Mouse (Mus musculus): ENCODE results near the gene Coa3. TPM values are rescaled to one million over a fixed set of nuclear protein-coding genes. Genes with fewer than 3 reads are reported as not detected.
"Not testable (repeated sequence)": the region's sequence is repeated elsewhere in the genome, so short reads cannot be mapped to it uniquely, and the experiment has no call there.

Gene Coa3
- 165 and 171 TPM in 2 replicates for polyA plus RNA-seq (2016; fragmentation: Nextera tagmentation; extraction: Ambion mirVana)

DNA sequence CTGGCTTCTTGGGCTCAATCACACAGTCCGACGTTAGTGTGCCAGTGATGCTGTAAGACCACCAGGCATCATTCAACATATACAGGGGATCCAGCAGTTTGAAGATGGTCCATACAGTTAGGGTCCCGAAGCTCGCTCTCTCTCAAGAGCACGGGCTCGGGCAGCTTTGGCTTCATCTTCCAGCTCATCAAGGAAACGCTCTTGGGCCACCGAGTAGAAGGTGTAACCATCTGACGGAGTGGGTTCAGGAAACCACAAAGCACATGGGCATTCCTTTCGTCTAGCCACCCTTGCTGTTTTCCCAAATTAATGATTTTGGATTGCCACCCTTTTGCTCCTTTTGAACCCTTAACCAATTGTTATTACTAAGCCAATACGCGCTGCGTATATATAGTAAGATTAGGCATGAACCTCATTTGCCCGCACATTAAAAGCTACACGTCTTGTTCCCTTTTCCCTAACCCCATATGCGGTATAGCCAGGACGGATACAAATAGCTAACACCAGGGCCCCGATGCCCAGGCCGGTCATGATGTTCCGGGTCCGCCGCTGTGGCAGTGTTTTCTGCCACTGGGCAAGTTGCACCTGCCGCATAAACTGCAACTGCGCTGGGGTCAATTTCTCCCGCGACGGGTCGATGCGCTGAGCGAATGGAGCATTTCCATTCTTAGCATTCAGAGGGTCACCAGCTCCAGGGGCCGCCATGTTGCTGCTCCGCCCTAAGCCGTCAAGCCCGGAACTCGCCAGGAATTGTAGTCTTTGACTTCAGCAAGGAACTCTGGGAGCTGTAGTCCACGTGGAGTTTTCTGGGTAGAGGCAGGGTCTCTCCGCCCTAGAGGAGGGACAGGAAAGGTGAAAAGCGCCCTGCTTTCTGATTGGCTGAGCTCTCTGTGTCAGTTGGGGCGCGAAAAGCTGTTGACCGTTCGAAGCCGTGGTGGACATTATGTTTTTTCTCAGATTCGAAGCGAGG is at the start of gene Coa3, which contains the start of gene Cntd1:
TSS of gene Coa3 (minus strand) at position 892 of the 970 bp plus-strand sequence.
TSS of gene Cntd1 (plus strand) at position 790 of the 970 bp plus-strand sequence.
- peak within 1 kb of the TSS; percentile 84 for H3K4me3 ChIP-seq
- no peaks in the 10 kb centered on the region for H3K9me3 ChIP-seq (replicated peaks)
- ATAC-seq (ENCODE audit: insufficient number of reproducible peaks, low FRiP score), result peak; percentile 94
- H3K27ac ChIP-seq (ENCODE audit: poor library complexity, severe bottlenecking), result peak within 1 kb of the TSS; percentile 78
- H3K9ac ChIP-seq, result peak within 1 kb of the TSS; percentile 86
- 0 out of 2 replicates have a peak, but pooled peaks cover 9% of the 10 kb centered on the region for H3K27me3 ChIP-seq (replicated peaks)
- peaks cover 14% of the 10 kb centered on the region for H3K36me3 ChIP-seq
- peaks cover 28% of the 10 kb centered on the region for H3K4me1 ChIP-seq (replicated peaks)
- peak within 1 kb of the TSS; percentile 87 for H3K4me2 ChIP-seq
- 8% methylated on average over 45 of the region's 45 CpGs for WGBS

DNA sequence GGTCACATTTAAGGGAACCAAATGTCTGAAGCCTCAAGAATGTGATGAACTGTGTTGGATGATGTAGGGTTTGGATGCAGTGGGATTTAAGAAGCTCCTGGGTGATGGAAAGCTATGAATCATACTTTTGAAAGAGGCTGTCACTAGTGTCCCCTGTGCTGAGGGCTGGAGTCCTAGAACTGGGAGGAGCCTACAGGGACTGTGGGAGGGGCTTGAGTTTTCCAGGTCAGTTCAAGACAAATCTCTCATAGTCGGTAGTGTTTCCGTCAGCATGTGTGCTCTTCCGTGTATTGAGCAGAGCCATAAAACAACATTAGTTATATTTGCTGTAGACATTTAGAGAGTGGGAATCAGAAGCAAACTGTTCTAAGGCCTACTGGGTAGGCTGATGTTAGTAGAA is 48.4 kb upstream of the Coa3 start:
- Histone ChIP-seq H3K27me3 (replicated peaks) (no peaks in the 10 kb centered on the region), H3K4me1 (replicated peaks) (peaks cover 7% of the 10 kb centered on the region; the same call in 1 of the 2 replicates), H3K9me3 (replicated peaks) (no peaks in the 10 kb centered on the region), H3K27ac (ENCODE audit: poor library complexity, severe bottlenecking) (no peak overlapping the region), H3K4me2 (no peak overlapping the region), H3K9ac (no peak overlapping the region), H3K4me3 (no peak overlapping the region), H3K36me3 (peaks cover 32% of the 10 kb centered on the region)
- 48% methylated on average over 3 of the region's 3 CpGs for WGBS
- no peak for ATAC-seq (ENCODE audit: insufficient number of reproducible peaks, low FRiP score)

DNA sequence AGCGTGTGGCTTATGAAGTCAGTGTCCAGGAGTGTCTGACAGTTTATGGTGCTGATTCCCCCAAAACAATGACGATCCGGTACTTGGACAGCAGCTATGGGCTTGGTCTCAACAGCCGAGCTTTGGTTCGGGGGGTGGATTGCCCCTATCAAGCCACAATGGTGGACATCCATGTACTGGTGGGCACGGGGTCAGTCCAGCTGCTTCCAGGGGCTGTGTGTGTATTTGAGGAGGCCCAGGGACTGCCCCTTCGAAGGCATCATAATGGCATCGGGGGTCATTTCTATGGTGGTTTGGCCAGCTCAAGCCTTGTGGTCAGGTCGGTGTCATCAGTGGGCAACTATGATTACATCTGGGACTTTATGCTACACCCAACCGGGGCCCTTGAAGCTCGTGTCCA is 47.2 kb upstream of the Coa3 start:
- Histone ChIP-seq H3K4me2 (no peak overlapping the region), H3K27me3 (replicated peaks) (no peaks in the 10 kb centered on the region), H3K4me1 (replicated peaks) (peaks cover 7% of the 10 kb centered on the region; the same call in 1 of the 2 replicates), H3K9me3 (replicated peaks) (no peaks in the 10 kb centered on the region), H3K27ac (ENCODE audit: poor library complexity, severe bottlenecking) (no peak overlapping the region), H3K4me3 (no peak overlapping the region), H3K9ac (no peak overlapping the region), H3K36me3 (peaks cover 44% of the 10 kb centered on the region)
- 85% methylated on average over 11 of the region's 11 CpGs for WGBS
- ATAC-seq (ENCODE audit: insufficient number of reproducible peaks, low FRiP score), result no peak

DNA sequence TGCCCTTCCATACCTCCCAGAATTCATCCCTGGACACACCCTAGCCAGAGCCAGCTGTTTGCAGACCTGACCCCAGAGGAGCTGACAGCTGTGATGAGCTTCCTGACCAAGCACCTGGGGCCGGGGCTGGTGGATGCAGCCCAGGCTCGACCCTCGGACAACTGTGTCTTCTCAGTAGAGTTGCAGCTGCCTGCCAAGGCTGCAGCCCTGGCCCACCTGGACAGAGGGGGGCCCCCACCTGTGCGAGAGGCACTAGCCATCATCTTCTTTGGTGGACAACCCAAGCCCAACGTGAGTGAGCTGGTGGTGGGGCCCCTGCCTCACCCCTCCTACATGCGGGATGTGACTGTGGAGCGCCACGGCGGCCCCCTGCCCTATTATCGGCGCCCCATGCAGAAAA is 46.3 kb upstream of the Coa3 start:
- not testable (repeated sequence) for H3K9ac ChIP-seq; H3K27ac ChIP-seq (ENCODE audit: poor library complexity, severe bottlenecking); H3K4me3 ChIP-seq; H3K27me3 ChIP-seq (replicated peaks); H3K4me1 ChIP-seq (replicated peaks); ATAC-seq (ENCODE audit: insufficient number of reproducible peaks, low FRiP score); H3K9me3 ChIP-seq (replicated peaks); H3K4me2 ChIP-seq
- peaks cover 53% of the 10 kb centered on the region for H3K36me3 ChIP-seq
- WGBS, result 93% methylated on average over 11 of the region's 11 CpGs

DNA sequence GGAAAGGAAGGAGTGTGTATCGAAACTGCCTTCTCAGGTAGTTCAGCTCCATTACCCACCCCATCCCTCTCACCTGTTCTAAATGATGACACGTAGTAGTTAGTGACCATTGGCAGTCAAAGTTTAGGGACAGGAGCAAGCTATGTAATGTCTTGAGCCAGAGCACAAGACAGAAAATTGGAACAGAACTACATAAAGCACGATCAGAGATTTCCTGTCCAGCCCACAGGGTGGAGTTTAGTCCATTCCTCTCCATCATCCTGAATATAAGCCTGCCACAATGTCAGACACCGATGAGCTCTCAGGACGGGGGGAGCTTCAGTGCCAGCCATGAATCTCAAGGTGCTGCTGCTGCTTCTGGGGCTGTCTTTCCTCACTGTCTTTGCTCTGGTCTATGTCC is 45.8 kb upstream of the Coa3 start, which contains the start of gene Aoc2:
TSS of gene Aoc2 (plus strand) at position 301 of the 400 bp plus-strand sequence.
- 88% methylated on average over 5 of the region's 5 CpGs for WGBS
- no peak within 1 kb of the TSS for H3K4me3 ChIP-seq

DNA sequence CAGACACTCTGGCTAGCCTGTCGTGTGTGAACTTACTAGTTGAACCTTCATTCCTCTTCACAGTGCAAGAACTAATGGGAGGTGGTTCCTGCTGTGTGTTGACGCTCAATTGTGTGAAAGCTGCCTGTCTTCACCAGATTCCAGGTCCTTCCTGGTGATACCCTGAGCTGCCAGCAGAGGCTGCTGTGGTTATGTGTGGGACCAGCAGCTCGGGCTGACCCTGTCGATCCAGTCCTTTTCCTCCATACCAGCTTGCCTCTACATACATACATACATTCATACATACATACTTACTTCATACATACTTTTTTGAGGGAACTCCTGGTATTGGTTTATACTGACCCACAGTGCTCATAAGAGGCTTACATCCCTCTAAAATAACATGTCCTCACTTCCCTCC is 44.7 kb upstream of the Coa3 start:
- ATAC-seq (ENCODE audit: insufficient number of reproducible peaks, low FRiP score), result peak; percentile 49; the same call in 1 of the 2 replicates
- WGBS, result 11% methylated on average over 4 of the region's 4 CpGs

More for the DNA sequence above, 45.8 kb upstream of the Coa3 start, which contains the start of gene Aoc2:
- Histone ChIP-seq H3K36me3 (peaks cover 58% of the 10 kb centered on the region), H3K4me1 (replicated peaks) (peaks cover 7% of the 10 kb centered on the region; the same call in 1 of the 2 replicates), H3K4me2 (no peak within 1 kb of the TSS), H3K9me3 (replicated peaks) (no peaks in the 10 kb centered on the region), H3K9ac (no peak within 1 kb of the TSS), H3K27ac (ENCODE audit: poor library complexity, severe bottlenecking) (no peak within 1 kb of the TSS), H3K27me3 (replicated peaks) (no peaks in the 10 kb centered on the region)
- ATAC-seq (ENCODE audit: insufficient number of reproducible peaks, low FRiP score), result no peak

DNA sequence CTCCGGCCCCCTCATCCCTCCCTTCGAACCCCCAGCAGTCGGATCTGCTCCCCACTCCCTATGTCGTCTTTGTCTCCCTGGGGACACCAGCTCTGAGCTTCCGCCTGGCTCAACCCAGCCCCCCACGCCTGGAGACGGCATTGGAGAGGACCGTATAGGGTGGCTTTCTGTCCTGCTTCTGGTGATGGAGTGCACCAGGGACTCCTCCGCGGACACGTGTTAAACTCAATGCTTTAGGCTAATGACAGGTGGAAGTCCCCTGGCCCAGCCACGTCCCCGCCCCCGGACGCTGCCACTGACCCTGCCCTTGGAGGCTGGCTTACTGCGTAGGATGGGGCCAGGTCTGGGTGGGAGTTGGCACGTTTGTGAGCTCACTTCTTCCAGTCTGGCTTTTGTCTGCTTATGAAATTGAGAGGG is 37.6 kb upstream of the Coa3 start:
- Histone ChIP-seq H3K9ac (peak overlapping the region; percentile 96), H3K27ac (ENCODE audit: poor library complexity, severe bottlenecking) (peak overlapping the region; percentile 82), H3K36me3 (peaks cover 41% of the 10 kb centered on the region), H3K9me3 (replicated peaks) (no peaks in the 10 kb centered on the region), H3K4me1 (replicated peaks) (peaks cover 12% of the 10 kb centered on the region), H3K27me3 (replicated peaks) (no peaks in the 10 kb centered on the region), H3K4me3 (peak overlapping the region; percentile 92), H3K4me2 (peak overlapping the region; percentile 90)
- WGBS, result under 1% methylated on average over 17 of the region's 17 CpGs
- ATAC-seq (ENCODE audit: insufficient number of reproducible peaks, low FRiP score), result peak; percentile 66

More for the DNA sequence above, 44.7 kb upstream of the Coa3 start:
- Histone ChIP-seq H3K9me3 (replicated peaks) (no peaks in the 10 kb centered on the region), H3K4me2 (no peak overlapping the region), H3K9ac (no peak overlapping the region), H3K4me1 (replicated peaks) (0 out of 2 replicates have a peak, but pooled peaks cover under 1% of the 10 kb centered on the region), H3K27ac (ENCODE audit: poor library complexity, severe bottlenecking) (no peak overlapping the region), H3K36me3 (peaks cover 69% of the 10 kb centered on the region), H3K27me3 (replicated peaks) (no peaks in the 10 kb centered on the region), H3K4me3 (no peak overlapping the region)

DNA sequence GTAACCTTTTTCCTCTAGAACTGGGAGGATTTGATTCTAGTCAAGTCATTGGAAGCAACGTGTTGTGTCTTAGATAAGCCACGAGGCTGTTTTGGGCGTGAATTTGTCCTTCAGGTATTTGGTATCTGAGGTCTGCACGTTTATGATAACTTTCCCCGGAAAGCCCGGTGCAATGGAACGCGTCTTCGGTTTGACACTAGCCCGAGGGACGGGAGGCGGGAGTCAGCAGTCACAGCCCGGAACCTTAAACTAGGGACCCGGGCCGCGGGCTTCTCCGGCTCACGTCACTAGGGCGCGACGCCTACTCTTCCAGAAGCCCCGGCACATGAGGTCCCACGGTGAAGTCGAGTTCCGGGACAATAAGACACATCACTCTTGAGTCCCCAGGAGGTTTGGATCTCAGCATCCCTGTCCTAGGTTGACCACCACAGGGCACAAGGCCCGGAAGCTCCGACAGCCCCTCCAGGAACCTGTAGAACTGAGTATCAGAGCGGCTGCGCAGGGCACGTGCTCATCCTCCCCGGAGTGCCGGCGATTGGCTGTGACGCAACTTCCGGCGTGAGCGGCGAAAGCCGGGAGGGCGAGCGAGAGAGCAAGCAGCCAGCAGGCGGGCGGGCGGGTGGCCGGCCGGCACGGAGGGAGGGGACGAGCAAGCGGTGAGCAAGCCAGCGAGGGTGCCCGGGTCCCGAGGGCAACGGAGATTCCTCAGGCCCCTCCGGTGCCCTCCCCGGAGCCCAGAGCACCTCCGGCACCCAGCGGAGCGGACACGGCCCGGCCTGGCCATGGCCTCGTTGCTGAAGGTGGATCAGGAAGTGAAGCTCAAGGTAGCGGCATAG is 37.0 kb upstream of the Coa3 start, which contains the start of gene Psme3:
TSS of gene Psme3 (plus strand) at position 549 of the 836 bp plus-strand sequence.
- peak; percentile 93 for ATAC-seq (ENCODE audit: insufficient number of reproducible peaks, low FRiP score)
- peak within 1 kb of the TSS; percentile 96 for H3K9ac ChIP-seq
- peak within 1 kb of the TSS; percentile 82 for H3K27ac ChIP-seq (ENCODE audit: poor library complexity, severe bottlenecking)
- under 1% methylated on average over 62 of the region's 62 CpGs for WGBS
- peak within 1 kb of the TSS; percentile 90 for H3K4me2 ChIP-seq
- peak within 1 kb of the TSS; percentile 92 for H3K4me3 ChIP-seq
- H3K36me3 ChIP-seq, result peaks cover 34% of the 10 kb centered on the region
- no peaks in the 10 kb centered on the region for H3K9me3 ChIP-seq (replicated peaks)
- H3K27me3 ChIP-seq (replicated peaks), result no peaks in the 10 kb centered on the region
- peaks cover 12% of the 10 kb centered on the region for H3K4me1 ChIP-seq (replicated peaks)

DNA sequence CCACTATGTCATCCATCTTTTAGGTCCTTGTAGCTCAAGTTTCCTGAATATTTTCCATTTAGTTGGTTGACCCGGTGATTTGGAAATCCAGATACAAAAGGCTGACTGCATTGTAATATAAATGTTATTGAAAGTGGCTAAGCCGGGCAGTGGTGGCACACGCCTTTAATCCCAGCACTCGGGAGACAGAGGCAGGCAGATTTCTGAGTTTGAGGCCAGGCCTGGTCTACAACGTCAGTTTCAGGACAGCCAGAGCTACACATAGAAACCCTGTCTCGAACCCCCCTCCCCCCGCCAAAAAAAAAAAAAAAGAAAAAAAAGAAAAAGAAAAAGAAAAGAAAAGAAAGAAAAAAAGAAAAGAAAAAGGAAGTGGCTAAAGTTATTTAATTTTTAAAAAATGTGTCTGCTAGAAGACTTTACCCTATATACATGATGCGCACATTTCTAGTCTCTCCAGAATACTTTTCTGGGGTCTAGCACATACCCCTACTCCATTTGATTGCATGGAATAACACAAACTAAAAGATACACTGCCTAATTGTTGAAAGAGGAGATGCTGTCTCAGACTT is 36.3 kb upstream of the Coa3 start:
- Histone ChIP-seq H3K9ac (peak overlapping the region; percentile 96), H3K27me3 (replicated peaks) (no peaks in the 10 kb centered on the region), H3K4me1 (replicated peaks) (peaks cover 12% of the 10 kb centered on the region), H3K4me3 (peak overlapping the region; percentile 92), H3K36me3 (peaks cover 27% of the 10 kb centered on the region), H3K9me3 (replicated peaks) (no peaks in the 10 kb centered on the region), H3K4me2 (peak overlapping the region; percentile 90), H3K27ac (ENCODE audit: poor library complexity, severe bottlenecking) (peak overlapping the region; percentile 82)
- WGBS, result 78% methylated on average over 8 of the region's 8 CpGs
- no peak for ATAC-seq (ENCODE audit: insufficient number of reproducible peaks, low FRiP score)

DNA sequence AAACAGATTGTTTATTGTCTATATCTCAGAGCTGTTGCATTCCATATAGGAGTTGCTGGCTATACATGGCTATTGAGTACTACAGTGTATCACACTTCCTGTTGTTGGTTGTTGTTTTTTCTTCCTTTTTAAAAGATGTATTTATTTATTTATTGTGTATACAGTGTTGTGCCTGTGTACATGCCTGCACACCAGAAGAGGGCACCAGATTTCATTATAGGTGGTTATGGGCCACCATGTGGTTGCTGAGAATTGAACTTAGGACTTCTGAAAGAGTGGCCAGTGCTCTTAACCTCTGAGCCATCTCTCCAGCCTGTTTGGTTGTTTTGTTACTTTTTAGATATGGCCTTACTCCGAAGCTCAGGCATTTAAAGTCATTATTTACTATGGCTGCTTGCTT is 35.7 kb upstream of the Coa3 start:
- H3K27ac ChIP-seq (ENCODE audit: poor library complexity, severe bottlenecking), result no peak overlapping the region
- no peaks in the 10 kb centered on the region for H3K27me3 ChIP-seq (replicated peaks)
- H3K4me2 ChIP-seq, result no peak overlapping the region
- ATAC-seq (ENCODE audit: insufficient number of reproducible peaks, low FRiP score), result no peak
- no peaks in the 10 kb centered on the region for H3K9me3 ChIP-seq (replicated peaks)
- peaks cover 12% of the 10 kb centered on the region for H3K4me1 ChIP-seq (replicated peaks)
- no peak overlapping the region for H3K4me3 ChIP-seq
- 86% methylated on average over 1 of the region's 1 CpGs for WGBS
- no peak overlapping the region for H3K9ac ChIP-seq
- peaks cover 21% of the 10 kb centered on the region for H3K36me3 ChIP-seq
